Mouse (Mus musculus): ENCODE measurements around the gene Clic6. TPM values are rescaled to one million over a fixed set of nuclear protein-coding genes. Genes with fewer than 3 reads are reported as not detected.

The Clic6 gene
- total RNA-seq, 2 experiments from 2014 or later, result 0.12 to 0.30 TPM

- DNase-seq, result no peak
Observed at GRCm38 (mm10) chr16:92524651-92525050, 39.1 kb downstream of the Clic6 start.

- DNase-seq, result no peak
Observed at GRCm38 (mm10) chr16:92525919-92526318, 40.4 kb downstream of the Clic6 start.

- DNase-seq, result no peak
Observed at GRCm38 (mm10) chr16:92535258-92535657, 49.7 kb downstream of the Clic6 start.

DNA sequence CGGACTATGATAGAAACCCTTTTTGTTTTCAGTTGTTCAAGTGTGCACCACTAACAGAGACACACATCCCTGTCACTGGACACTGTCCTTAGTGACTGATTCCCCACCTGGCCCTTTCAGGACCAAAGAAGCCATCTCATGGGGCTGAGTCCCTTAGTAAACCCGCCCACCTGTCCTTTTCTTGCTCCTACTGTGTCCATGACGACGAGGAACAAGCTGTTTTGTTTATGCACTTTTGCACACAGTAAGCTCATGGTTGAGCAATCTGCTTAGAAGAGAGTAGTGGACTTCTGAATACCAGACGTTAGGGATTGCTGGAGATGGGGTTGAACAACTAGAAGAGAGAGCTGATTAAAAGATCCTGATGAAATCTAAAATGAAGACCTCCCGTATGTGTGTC lies 52.8 kb downstream of the Clic6 start:
- no peak for DNase-seq

- DNase-seq, result peak; percentile 46
Observed at GRCm38 (mm10) chr16:92544264-92544663, 58.7 kb downstream of the Clic6 start.

GRCm38 (mm10) chr16:92548651-92549050 lies 63.1 kb downstream of the Clic6 start:
- no peak for DNase-seq

- DNase-seq, result peak; percentile 34
Observed at GRCm38 (mm10) chr16:92551266-92552105, 66.0 kb downstream of the Clic6 start.

GRCm38 (mm10) chr16:92552106-92552382 lies 66.5 kb downstream of the Clic6 start:
- DNase-seq, result no peak

GRCm38 (mm10) chr16:92552858-92553257 lies 67.3 kb downstream of the Clic6 start:
- no peak for DNase-seq

GRCm38 (mm10) chr16:92555051-92555450 lies 69.5 kb downstream of the Clic6 start:
- DNase-seq, result peak; percentile 57

DNA sequence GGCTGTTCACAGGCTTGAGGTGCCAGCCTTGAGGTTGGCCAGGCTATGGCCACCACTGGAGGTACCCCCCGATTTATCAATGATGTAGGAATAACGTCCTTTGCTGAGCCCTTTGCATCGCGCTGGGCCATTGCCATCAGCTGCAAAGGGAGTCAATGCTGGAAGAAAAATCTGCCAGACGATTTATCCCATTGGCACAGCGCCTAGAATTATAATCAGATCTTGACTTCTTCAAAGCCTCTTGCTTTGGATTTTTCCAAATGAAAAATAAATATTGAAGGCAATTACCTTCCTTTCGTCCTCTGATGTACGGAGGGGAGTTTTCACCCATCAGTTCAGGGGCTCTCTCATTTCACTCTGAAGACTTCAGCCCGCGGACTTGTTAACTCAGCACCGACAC lies 79.8 kb downstream of the Clic6 start:
- DNase-seq, result peak; percentile 10

- DNase-seq, result peak; percentile 89
Observed at GRCm38 (mm10) chr16:92565708-92566107, 80.2 kb downstream of the Clic6 start.

DNA sequence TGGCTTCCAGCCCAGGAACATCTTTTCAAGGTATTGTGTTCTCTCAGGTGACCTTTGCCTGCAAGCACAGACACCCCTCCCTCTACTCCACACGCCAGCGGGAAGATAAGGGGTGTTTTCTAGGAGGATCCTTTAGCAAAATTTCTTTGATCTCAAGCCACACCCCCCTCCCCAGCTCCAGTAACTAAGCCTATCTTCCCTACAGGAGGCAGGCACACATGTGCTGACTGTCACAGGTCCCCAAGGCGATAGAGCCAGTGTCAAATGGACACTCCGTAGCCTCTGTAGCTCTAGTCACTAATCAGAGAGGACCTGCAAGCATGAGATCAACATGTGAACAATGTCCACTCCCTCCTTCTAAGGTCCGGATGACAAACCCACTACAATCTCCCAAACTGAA lies 80.6 kb downstream of the Clic6 start:
- DNase-seq, result no peak

DNA sequence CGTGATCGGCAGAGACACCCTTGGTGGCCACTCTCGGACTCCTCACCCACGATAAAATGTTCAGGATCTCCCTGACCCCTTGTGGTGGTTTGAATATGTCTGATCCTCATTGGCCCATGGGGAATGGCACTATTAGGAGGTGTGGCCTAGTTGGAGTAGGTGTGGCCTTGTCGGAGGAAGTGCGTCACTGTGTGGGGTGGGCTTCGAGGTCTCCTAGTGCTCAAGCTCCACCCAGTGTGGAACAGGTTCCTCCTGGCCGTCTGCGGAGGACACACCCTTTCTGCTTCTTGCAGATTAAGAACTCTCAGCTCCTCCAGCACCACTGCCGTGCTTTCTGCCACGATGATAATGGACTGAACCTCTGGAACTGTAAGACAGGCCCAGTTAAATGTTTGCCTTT lies 85.7 kb downstream of the Clic6 start:
- DNase-seq, result no peak

DNA sequence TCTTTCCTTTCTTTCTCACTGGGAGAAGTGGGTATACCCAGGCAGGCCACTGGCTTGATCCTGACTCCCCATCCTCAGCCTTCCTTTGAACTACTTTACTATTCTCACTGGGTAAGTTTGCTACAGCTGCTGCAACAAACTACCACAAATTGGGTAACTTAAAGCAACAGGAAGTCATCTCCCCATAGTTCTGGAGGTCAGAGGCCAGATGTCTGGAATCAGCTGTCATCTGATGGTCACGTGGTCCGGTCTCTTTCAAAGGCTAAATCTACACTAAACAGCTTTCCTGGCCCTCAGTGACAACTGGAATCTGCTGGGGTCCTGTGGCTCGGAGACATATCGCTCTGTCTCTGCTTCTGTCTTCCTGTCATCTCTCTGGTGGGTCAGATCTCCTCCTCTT lies 87.7 kb downstream of the Clic6 start:
- no peak for DNase-seq

GRCm38 (mm10) chr16:92575792-92576191 lies 90.3 kb downstream of the Clic6 start:
- DNase-seq, result no peak

- no peak for DNase-seq
Observed at GRCm38 (mm10) chr16:92577381-92577780, 91.8 kb downstream of the Clic6 start.

DNA sequence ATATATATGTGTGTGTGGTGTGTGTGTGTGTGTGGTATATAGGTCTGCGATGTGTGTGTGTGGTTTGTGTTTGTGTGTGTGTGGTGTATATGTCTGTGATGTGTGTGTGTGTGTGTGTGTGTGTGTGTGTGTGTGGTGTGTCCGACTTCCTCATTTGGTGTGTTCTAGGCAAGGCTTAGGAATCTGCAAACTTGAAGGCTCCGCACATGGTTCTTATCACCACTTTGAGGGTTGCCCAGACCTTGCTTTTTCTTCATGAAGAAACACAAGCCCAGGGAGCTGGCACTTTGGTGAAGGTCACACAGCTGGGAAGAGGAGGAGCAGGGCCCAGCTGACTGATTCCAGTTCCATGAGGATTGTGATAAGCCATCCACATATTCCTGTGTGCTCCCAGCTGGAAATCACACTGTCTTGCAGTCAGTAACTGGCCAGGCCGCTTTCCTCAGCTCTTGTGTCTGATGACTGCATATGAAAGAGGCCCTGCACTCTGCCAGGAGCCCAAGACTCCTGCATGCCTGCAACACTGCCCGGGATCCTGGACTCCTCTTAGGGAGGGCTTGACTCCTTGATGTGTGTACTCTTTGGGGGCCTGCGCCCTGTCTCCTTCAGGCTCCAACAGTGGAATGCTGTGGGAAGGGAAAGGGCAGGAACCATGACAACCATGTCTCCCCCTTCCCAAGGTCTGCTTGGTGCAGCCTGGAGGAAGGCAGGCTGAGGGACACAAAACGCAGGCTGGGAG lies 93.5 kb downstream of the Clic6 start:
- peak; percentile 29 for DNase-seq

DNA sequence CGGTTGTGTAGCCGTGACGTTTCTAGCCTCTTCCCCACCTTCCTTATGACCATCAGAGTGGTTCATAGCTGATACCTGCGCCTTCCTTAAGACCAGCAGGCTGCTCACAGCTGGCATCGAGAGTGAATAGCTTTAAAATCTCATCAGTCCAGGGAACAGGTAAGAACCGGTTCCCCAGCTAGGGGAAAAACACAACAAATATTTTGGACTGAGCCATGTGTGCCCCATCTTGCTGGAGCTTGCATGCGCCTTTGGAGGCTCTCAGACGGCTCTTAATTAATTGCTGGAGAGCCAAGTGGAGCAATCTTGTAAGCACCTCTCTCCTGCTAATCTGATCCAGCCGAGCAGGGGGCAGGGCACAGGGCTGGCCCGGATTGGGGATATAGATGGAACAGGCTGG lies 95.4 kb downstream of the Clic6 start:
- DNase-seq, result no peak

DNA sequence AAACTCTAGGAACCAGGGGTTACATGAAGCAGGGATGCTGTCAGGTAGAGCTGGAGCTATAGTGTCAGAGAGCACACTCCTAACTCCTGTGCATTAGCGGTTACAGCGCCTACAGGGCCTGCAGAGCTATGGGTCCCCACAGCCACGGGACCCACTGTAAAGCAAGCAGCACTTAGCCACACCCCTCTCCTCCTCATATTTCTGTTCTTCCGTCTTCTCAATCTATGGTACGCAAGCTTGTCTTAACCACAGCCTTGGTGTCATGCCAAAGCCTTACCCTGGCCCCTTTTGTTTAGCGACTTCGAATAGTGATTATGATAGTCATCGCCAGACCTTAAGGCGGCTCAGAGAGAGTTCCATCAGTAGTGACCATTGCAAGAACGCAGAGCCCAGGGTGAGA lies 96.2 kb downstream of the Clic6 start:
- DNase-seq, result no peak

DNA sequence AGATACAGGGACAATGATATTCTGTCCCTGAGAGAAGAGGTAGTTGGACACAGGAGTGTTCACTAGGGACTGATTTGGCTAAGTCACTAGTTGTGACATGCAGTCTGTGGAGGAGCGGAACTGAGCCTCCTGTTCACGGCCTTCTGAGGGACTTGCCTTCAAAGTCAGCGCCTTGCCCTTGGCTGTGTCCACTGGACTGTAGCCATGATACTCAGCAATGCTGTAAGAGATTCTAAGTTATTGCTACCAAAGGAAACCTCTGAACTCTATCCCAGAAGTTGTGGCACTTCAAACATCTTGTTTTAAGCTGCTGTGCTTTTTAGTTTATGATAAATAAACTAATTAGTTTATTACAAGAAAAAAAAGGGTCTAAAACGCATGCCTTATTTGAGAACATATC lies 102.3 kb downstream of the Clic6 start:
- DNase-seq, result peak; percentile 46

Data from adrenal gland, postnatal 10 days (tissue).